Mouse (Mus musculus): ENCODE results near the gene Tnfaip2.

- no peak for TF ChIP-seq POLR2A (IDR thresholded peaks at IDR 0.05; ENCODE audit: insufficient read depth, low read length)
- TF ChIP-seq CTCF (IDR thresholded peaks at IDR 0.05; ENCODE audit: low read depth, low read length): no peak
Observed at GRCm38 (mm10) chr12:111454543-111455280, 12.4 kb downstream of the Tnfaip2 start.
